Mouse (Mus musculus): ENCODE data around the gene S100b.

The S100b gene

DNA sequence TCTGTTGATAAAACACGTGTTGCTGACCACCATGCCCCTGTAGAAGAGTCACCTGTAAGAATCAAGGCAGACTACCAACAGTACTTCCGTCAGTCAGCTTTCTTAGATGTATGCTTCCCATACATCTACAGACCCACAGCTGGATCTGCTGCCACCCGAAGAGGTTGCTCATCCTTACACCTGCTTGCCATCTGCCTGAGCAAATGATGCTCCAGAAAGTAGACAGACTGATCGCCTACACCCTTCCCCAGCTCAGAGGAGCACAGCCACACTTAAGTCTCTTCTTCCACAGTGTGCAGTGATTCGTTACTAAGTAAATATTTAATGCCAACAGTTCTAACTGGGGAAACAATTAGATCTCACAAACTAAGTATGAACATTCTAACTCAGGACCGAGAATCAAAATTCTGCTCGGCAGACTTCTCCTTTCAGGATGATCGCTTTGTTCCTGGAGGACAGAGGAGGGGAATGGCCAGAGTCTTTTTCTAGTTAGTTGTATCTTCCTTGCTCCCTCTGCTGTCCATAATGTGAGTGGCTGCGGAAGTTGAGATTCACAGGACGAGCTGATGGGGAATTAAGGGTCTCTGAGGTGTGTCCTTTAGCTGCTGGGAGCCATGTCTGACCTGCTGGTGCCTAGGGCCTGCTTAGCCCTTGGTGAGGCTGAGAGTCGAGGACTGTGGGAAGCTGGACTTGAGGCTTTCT lies 6.9 kb downstream of the S100b start:
- DNase-seq (ENCODE audit: low read depth) = no peak

DNA sequence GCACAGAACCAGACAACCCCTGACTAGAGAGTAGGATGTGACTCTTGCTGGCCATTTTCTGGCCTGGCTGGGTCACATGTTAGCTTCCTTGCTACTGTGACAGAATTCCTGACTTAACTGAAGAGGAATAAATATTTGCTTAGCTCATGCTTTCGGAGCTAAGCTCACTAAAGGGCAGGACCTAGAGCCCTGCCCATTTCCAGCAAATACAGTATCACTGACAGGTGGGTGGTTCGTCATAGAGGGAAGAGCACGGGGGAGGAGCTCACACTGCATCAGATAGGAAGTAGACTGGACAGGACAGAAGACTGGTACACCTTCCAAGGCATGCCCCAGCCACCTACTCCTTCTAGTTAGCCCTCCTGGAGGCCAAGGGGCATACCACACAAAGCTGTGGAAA lies 7.8 kb downstream of the S100b start:
- no peak for DNase-seq (ENCODE audit: low read depth)

DNA sequence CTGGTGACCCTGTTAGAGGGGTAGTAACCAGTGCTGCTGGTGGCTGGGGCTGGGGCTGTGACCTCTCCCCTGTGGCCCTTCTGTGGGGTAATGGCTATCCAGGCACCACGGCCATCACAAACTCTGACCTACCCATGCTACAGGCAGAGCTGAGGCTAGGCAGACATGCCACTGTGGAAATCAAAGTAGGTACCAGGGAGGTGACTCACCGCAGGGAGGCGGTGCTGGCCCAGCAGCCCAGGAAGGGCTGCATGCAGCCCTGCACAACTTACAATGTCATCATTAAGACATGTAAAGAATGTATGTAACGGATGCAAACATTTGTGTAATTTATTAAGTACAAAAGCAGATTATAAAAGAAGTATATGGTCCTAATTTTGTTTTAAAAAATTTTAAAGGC lies 8.8 kb downstream of the S100b start:
- DNase-seq (ENCODE audit: low read depth) = no peak

DNA sequence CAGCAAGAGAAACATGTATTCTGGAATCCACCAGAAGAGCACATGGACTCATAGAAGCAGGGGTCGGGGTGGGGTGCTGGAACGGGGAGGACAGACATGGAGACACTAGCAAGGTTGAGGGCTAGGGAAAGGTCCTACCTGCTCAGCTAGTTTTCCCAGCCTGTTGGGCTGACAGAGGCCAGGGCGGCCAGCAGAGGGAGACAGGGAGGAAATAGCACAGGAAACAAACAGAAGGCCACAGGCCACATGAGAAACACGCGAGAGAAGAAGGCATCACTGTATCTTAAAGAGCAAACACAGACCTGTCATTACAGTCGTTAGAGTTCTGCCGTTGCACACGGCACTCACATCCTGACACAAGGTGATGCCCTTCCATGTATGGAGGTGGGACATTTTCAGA lies 17.6 kb downstream of the S100b start:
- peak; percentile 4 for DNase-seq (ENCODE audit: low read depth)

DNA sequence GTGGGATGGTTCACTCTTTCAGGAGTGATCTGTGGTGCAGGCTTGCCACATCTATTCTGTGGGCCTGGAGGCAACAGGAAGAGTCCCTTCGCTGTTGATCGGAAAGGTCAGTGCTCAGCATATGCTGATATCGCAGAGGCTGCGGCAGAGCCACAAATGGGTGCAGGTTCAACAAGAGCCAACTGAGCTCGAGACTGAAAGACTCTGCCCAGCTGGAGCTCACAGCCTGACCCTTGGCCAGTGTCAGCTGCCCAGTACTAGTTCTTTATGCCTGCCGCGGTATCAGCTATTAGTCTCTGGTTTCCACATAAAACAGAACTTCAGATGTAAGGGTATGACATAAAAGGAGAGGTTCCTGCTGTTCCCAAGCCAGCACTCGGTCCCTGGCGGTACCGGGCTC lies 21.6 kb downstream of the S100b start:
- no peak for DNase-seq (ENCODE audit: low read depth)

DNA sequence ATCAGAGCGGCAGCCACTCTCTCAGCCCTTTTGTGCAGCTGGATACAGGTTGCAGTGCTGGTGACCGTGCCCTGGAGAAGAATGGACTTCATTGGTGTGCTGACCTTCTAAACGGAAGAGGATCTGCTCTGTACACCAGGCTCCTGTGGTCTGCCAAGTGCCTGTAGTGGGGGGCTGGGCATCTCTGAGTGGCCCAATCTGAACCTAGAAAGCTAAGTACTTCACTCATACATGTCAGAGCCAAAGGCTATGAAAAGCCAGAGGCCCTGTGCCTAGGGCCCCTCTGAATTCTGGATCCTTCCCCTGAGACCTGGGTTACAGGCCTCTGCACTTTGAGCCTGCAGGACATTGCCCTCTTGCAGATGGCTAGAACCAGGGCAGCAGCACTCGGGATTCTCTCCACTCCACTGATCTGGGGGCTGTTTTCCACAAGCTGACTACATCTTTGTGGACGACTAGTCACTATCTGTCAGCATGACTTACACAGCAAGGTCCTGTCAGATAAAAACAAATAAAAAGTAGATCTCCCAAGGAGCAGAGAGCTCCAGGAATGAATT lies 25.0 kb downstream of the S100b start:
- no peak for DNase-seq (ENCODE audit: low read depth)

DNA sequence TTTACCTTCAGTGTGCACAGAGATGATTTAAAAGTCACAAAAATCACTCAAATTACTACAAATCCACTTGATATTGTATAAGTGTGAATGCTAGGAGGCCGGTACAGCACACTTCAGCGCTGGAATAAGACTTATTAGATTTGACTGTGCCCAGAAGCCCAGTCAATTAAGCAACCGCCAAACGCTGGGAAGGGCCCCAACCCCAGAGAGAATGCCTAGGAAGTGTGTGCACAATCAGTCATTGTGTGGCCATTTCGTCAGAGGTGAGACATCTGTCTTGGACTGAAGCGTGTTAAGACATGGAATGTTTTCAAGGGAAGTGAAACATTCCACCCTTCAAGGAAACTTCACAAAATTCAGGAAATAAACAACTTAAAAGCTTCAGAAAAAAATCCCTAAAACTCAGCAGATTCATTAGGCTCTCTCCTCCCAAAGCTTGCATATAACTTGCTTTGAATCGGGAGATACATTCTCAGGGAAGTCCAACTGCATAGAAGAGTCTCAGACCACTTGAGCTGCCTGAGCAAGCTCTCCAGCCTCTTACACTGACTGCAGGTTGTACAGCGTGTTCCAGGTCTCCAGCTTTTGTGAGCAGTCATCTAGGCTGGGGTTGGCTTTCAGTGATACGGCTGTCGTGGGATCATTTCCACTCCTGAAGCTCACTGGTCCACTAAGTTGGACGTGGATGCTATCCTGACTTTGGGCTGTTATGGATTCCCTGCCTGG lies 34.8 kb downstream of the S100b start:
- DNase-seq (ENCODE audit: low read depth) = no peak

DNA sequence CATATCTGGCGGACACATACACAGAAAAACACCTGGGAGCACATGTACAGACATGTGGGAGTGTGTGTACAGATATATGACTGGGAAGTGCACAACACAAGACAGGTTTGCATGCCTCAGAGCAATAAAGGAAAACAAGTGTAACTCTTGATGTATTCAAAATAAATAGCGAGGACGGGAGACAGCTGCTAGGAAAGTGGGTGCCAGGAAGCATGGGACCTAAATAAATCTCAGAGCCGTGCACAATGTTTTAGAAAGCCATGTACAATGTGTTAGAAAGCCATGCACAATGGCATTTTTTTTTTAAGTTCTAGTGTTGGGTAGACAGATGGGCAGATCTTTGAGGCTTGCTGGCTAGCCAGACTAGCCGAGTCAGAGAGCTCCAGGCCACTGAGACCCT lies 35.4 kb downstream of the S100b start:
- no peak for DNase-seq (ENCODE audit: low read depth)

DNA sequence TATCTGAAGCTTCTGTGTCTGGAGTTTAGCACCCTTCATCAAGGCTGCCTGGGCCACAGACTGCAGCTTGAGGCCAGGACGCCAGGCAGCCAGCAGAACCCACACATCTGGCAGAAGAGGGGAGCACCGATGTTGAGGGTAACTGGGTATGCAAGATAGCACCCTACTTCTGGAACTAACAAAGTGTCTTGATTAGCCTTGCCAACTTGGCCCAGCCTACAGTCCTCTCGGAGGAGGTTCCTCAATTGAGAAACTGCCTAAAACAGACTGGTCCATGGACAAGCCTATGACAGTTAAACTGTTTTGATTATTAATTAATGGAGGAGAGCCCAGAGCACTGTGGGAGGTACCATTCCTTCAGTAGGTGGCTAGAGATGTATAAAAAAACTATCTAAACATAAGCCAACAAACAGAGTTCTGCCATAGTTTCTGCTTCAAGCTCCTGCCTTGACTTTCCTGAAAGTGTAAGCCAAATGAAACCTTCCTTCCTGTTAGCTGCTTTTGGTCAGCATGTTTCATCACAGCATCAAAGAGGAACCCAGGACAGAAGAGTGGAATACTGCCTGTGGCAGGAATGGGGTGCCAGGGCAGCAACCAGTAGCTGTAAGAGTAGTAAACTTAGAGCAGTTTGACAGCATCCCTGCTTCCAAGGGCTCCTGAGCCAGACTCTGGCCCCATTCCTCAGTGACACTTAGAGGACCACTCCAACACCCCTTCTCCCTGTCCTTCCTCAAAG lies 36.5 kb downstream of the S100b start:
- no peak for DNase-seq (ENCODE audit: low read depth)

DNA sequence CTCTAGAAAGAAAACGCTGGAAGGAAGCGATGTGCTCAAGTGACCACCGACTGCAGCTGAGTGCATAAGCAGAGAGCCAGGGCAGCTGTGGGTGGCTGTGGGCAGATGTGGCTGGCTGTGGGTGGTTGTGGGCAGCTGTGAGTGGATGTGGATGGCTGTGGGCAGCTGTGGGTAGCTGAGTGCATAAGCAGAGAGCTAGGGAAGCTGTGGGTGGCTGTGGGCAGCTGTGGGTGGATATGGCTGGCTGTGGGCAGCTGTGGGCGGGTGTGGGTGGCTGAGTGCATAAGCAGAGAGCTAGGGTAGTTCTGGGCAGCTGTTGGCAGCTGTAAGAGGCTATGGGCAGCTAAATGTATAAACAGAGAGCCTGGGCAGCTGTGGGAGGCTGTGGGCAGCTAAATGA lies 39.6 kb downstream of the S100b start:
- DNase-seq (ENCODE audit: low read depth) = no peak

DNA sequence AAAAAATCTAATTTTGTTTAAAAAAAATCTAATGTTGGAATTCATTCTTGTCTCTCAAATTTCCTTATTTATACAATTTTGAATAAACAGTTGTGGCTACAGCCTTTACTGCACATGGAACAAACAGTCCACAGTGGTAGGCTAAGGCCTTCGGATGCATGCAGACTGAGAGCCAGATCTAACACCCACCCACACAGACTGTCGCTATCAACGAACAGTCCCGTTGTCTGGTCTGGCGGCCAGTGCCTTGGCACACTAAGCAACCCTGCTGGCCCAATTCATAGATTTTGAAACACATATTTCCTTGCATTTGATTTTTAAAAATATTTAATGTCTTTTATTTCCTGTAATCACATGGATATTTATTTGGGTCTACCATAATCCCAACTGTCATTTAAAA lies 46.5 kb downstream of the S100b start:
- no peak for DNase-seq (ENCODE audit: low read depth)

DNA sequence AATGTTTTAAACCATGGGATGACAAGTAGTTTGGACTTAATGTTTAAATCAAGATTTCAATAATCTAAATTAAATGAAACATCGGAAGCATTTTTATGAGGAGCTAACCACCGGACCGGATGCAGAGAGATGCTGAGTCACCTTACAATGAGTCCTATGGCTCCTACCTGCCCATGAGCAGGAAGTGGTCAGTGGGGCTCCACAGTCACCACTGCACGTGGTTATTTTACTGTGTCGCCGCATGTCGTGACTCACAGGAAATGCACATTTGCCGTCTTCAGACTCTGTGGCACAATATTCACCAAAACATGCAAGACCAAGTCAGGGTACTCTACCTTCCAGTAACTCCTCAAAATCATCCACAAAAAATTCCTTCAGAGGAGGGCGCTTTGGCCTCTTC lies 53.1 kb downstream of the S100b start:
- no peak for DNase-seq (ENCODE audit: low read depth)
